Mouse (Mus musculus): Measurements from ENCODE around the gene Capza2. TPM values are rescaled to one million over a fixed set of nuclear protein-coding genes. Genes with fewer than 3 reads are reported as not detected.
A peak's percentile ranks its signal among the peaks of the same experiment; 100 is the strongest.
"Not testable (repeated sequence)": the region's sequence is repeated elsewhere in the genome, so short reads cannot be mapped to it uniquely, and the experiment has no call there.

Gene Capza2
- polyA plus RNA-seq, 1 experiment, result 66.3 TPM

- no peaks in the 10 kb centered on the region for H3K27me3 ChIP-seq (ENCODE audit: control insufficient read depth, insufficient read depth, insufficient read length)
- TF ChIP-seq MAX (IDR thresholded peaks at IDR 0.05; ENCODE audit: low read depth) (no peak), MYOD1 (IDR thresholded peaks at IDR 0.05; ENCODE audit: control insufficient read depth in 1 of 3, insufficient read length in 2 of 3, low read depth in 2 of 3) (peak in 1 of 3 experiments; percentile 42), POLR2AphosphoS2 (IDR thresholded peaks at IDR 0.05; ENCODE audit: insufficient read length, low read depth) (no peak), MYOG (IDR thresholded peaks at IDR 0.05; ENCODE audit: control insufficient read depth in 1 of 3, insufficient read depth in 1 of 3, insufficient read length in 2 of 3, low read depth in 2 of 3) (peak in 1 of 3 experiments; percentile 33), TCF12 (IDR thresholded peaks at IDR 0.05; ENCODE audit: insufficient read depth, poor library complexity, severe bottlenecking) (no peak), TCF3 (IDR thresholded peaks at IDR 0.05; ENCODE audit: insufficient read length, low read depth) (no peak), REST (IDR thresholded peaks at IDR 0.05; ENCODE audit: insufficient read depth, insufficient read length) (no peak), POLR2A (IDR thresholded peaks at IDR 0.05; ENCODE audit: insufficient read length, low read depth) (peak; percentile 72)
- peak overlapping the region; percentile 44 for H3ac ChIP-seq (ENCODE audit: control insufficient read depth, insufficient read length)
- H3K36me3 ChIP-seq (ENCODE audit: control insufficient read depth, insufficient read depth), result no peaks in the 10 kb centered on the region
- peak overlapping the region; percentile 57 for H3K4me3 ChIP-seq
- H3K79me2 ChIP-seq (ENCODE audit: control insufficient read depth, insufficient read depth), result no peaks in the 10 kb centered on the region
- H3K4me2 ChIP-seq (ENCODE audit: low read depth), result peak overlapping the region; percentile 85
These were observed 58.5 kb downstream of the Capza2 start for GRCm38 (mm10) chr6:17694550-17694951.

DNA sequence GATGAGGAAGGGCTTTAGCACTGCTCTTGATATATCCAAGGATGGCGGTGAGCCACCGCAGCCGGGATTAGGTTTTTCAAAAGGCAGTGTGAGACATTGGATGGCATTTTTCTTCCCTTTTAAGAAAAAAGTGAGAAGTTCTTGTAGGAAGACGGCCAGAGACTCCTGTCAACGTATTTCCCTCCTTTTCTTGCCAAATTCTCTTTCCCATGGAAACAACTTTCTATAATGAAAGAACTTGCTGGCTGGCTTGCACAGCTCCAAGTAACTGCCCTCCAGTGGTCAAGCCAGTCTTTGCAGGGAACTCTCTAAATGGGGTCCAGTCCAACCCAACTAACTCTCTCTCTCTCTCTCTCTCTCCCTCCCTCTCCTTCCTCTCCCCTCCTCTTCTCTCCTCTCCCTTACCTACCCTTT is 60.3 kb downstream of the Capza2 start:
- H3K4me2 ChIP-seq (ENCODE audit: low read depth), result no peak overlapping the region
- H3K36me3 ChIP-seq (ENCODE audit: control insufficient read depth, insufficient read depth), result no peaks in the 10 kb centered on the region
- no peak overlapping the region for H3ac ChIP-seq (ENCODE audit: control insufficient read depth, insufficient read length)
- H3K4me3 ChIP-seq, result no peak overlapping the region
- no peaks in the 10 kb centered on the region for H3K79me2 ChIP-seq (ENCODE audit: control insufficient read depth, insufficient read depth)
- no peak for TF ChIP-seq SRF (IDR thresholded peaks at IDR 0.05; ENCODE audit: control insufficient read depth, insufficient read length, low read depth)
- TF ChIP-seq REST (IDR thresholded peaks at IDR 0.05; ENCODE audit: insufficient read depth, insufficient read length), result no peak
- no peak for TF ChIP-seq MYOG (IDR thresholded peaks at IDR 0.05; ENCODE audit: control insufficient read depth in 1 of 3, insufficient read depth in 1 of 3, insufficient read length in 2 of 3, low read depth in 2 of 3)
- TF ChIP-seq POLR2A (IDR thresholded peaks at IDR 0.05; ENCODE audit: insufficient read length, low read depth), result no peak
- no peak for TF ChIP-seq E2F4 (IDR thresholded peaks at IDR 0.05; ENCODE audit: insufficient read depth)
- no peak for TF ChIP-seq MAX (IDR thresholded peaks at IDR 0.05; ENCODE audit: low read depth)
- TF ChIP-seq USF1 (IDR thresholded peaks at IDR 0.05; ENCODE audit: low read depth), result no peak
- TF ChIP-seq POLR2AphosphoS2 (IDR thresholded peaks at IDR 0.05; ENCODE audit: insufficient read length, low read depth), result no peak
- TF ChIP-seq TCF12 (IDR thresholded peaks at IDR 0.05; ENCODE audit: insufficient read depth, poor library complexity, severe bottlenecking), result no peak
- no peak for TF ChIP-seq TCF3 (IDR thresholded peaks at IDR 0.05; ENCODE audit: insufficient read length, low read depth)
- TF ChIP-seq CEBPB (IDR thresholded peaks at IDR 0.05; ENCODE audit: insufficient read depth, poor library complexity, severe bottlenecking), result no peak
- no peak for TF ChIP-seq MYOD1 (IDR thresholded peaks at IDR 0.05; ENCODE audit: control insufficient read depth in 1 of 3, insufficient read length in 2 of 3, low read depth in 2 of 3)
- H3K27me3 ChIP-seq (ENCODE audit: control insufficient read depth, insufficient read depth, insufficient read length), result no peaks in the 10 kb centered on the region

GRCm38 (mm10) chr6:17700936-17701612 is 65.0 kb downstream of the Capza2 start:
- no peaks in the 10 kb centered on the region for H3K79me2 ChIP-seq (ENCODE audit: control insufficient read depth, insufficient read depth)
- no peaks in the 10 kb centered on the region for H3K27me3 ChIP-seq (ENCODE audit: control insufficient read depth, insufficient read depth, insufficient read length)
- no peak overlapping the region for H3K4me3 ChIP-seq
- H3ac ChIP-seq (ENCODE audit: control insufficient read depth, insufficient read length), result no peak overlapping the region
- TF ChIP-seq SRF (IDR thresholded peaks at IDR 0.05; ENCODE audit: control insufficient read depth, insufficient read length, low read depth) (no peak), POLR2AphosphoS2 (IDR thresholded peaks at IDR 0.05; ENCODE audit: insufficient read length, low read depth) (no peak), MYOG (IDR thresholded peaks at IDR 0.05; ENCODE audit: control insufficient read depth in 1 of 3, insufficient read depth in 1 of 3, insufficient read length in 2 of 3, low read depth in 2 of 3) (no peak), TCF12 (IDR thresholded peaks at IDR 0.05; ENCODE audit: insufficient read depth, poor library complexity, severe bottlenecking) (no peak), E2F4 (IDR thresholded peaks at IDR 0.05; ENCODE audit: insufficient read depth) (no peak), USF1 (IDR thresholded peaks at IDR 0.05; ENCODE audit: low read depth) (no peak), POLR2A (IDR thresholded peaks at IDR 0.05; ENCODE audit: insufficient read length, low read depth) (no peak), REST (IDR thresholded peaks at IDR 0.05; ENCODE audit: insufficient read depth, insufficient read length) (no peak), MAX (IDR thresholded peaks at IDR 0.05; ENCODE audit: low read depth) (no peak)
- H3K36me3 ChIP-seq (ENCODE audit: control insufficient read depth, insufficient read depth), result no peaks in the 10 kb centered on the region
- H3K4me2 ChIP-seq (ENCODE audit: low read depth), result no peak overlapping the region

DNA sequence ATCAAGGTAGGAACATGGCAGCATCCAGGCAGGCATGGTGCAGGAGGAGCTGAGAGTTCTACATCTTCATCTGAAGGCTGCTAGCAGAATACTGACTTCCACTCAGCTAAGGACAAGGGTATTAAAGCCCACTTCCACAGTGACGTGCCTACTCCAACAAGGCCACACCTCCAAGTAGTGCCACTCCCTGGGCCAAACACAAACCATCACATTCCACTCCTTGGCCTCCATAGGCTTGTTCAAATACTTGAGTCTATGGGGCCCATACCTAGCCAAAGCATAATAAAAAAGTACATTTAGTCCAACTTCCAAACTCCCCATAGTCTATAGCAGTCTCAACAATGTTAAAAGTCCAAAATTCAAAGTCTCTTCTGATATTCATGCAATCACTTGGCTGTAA is 68.0 kb downstream of the Capza2 start:
- not testable (repeated sequence) for H3ac ChIP-seq (ENCODE audit: control insufficient read depth, insufficient read length); H3K4me3 ChIP-seq; H3K27me3 ChIP-seq (ENCODE audit: control insufficient read depth, insufficient read depth, insufficient read length); H3K79me2 ChIP-seq (ENCODE audit: control insufficient read depth, insufficient read depth); H3K4me2 ChIP-seq (ENCODE audit: low read depth); H3K36me3 ChIP-seq (ENCODE audit: control insufficient read depth, insufficient read depth)

DNA sequence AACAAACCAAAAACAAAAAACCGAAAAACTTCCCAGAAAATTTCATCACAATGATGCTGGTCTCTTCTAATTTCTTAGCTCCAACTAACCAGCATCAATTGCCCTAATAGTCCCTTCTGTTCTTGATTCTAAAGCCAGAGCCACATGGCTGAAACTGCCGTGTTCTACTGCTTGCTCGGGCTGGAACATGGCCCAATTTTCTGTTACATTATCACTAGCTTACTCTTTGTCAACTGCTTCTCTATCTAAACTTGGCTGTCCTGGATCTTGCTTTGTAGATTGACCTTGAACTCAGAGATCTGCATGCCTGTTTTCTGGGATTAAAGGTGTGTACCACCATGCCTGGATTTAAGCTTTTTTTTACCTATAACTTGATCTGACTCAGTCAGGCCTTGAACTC is 69.9 kb downstream of the Capza2 start:
- no peaks in the 10 kb centered on the region for H3K36me3 ChIP-seq (ENCODE audit: control insufficient read depth, insufficient read depth)
- H3K79me2 ChIP-seq (ENCODE audit: control insufficient read depth, insufficient read depth), result no peaks in the 10 kb centered on the region
- no peak overlapping the region for H3K4me2 ChIP-seq (ENCODE audit: low read depth)
- H3K4me3 ChIP-seq, result no peak overlapping the region
- H3ac ChIP-seq (ENCODE audit: control insufficient read depth, insufficient read length), result no peak overlapping the region
- no peaks in the 10 kb centered on the region for H3K27me3 ChIP-seq (ENCODE audit: control insufficient read depth, insufficient read depth, insufficient read length)
- TF ChIP-seq REST (IDR thresholded peaks at IDR 0.05; ENCODE audit: insufficient read depth, insufficient read length) (no peak), USF1 (IDR thresholded peaks at IDR 0.05; ENCODE audit: low read depth) (no peak), MYOD1 (IDR thresholded peaks at IDR 0.05; ENCODE audit: control insufficient read depth in 1 of 3, insufficient read length in 2 of 3, low read depth in 2 of 3) (no peak), POLR2A (IDR thresholded peaks at IDR 0.05; ENCODE audit: insufficient read length, low read depth) (no peak), TCF3 (IDR thresholded peaks at IDR 0.05; ENCODE audit: insufficient read length, low read depth) (no peak), CEBPB (IDR thresholded peaks at IDR 0.05; ENCODE audit: insufficient read depth, poor library complexity, severe bottlenecking) (no peak), POLR2AphosphoS2 (IDR thresholded peaks at IDR 0.05; ENCODE audit: insufficient read length, low read depth) (no peak), E2F4 (IDR thresholded peaks at IDR 0.05; ENCODE audit: insufficient read depth) (no peak), SRF (IDR thresholded peaks at IDR 0.05; ENCODE audit: control insufficient read depth, insufficient read length, low read depth) (no peak)

Other genes starting within 250 kb of the Capza2 start
- gene Met, start 172.4 kb upstream of the Capza2 start, polyA plus RNA-seq (2012; fragmentation: generic; extraction: Trizol), result 4.5 TPM
- 8.4 TPM for gene St7, start 56.7 kb downstream of the Capza2 start, polyA plus RNA-seq (2012; fragmentation: generic; extraction: Trizol)